Mouse (Mus musculus) limb, embryonic 12.5 days (tissue): Measurements from ENCODE around the gene Atp6v1a. TPM values are rescaled to one million over a fixed set of nuclear protein-coding genes. Genes with fewer than 3 reads are reported as not detected.

ENCODE experiments used
- ATAC-seq: fragments of 200-750 bp; cut with Nextera tagmentation; 2 replicates; pipeline ENCODE4 v1.8.0; 2017; ENCODE audit warnings: low read depth, moderate TSS enrichment; ENCODE audit not compliant: insufficient number of reproducible peaks, insufficient read depth, low FRiP score, low TSS enrichment
- H3K27ac ChIP-seq: fragments of 300-500 bp; sonication (generic); 2 replicates; pipeline ENCODE4 v1.5.1; 2016; ENCODE audit warnings: mild to moderate bottlenecking, moderate library complexity
- H3K27me3 ChIP-seq: fragments of 300-500 bp; sonication (generic); 2 replicates; pipeline ENCODE4 v1.6.1; 2016; ENCODE audit warnings: mild to moderate bottlenecking, moderate library complexity
- H3K36me3 ChIP-seq: fragments of 300-500 bp; sonication (generic); 2 replicates; pipeline ENCODE4 v1.6.1; 2016; ENCODE audit warnings: mild to moderate bottlenecking, moderate library complexity
- H3K4me1 ChIP-seq: fragments of 300-500 bp; sonication (generic); replicated peaks from 2 replicates; pipeline ENCODE4 v1.6.1; 2016
- H3K4me2 ChIP-seq: fragments of 300-500 bp; sonication (generic); 2 replicates; pipeline ENCODE4 v1.6.1; 2016; ENCODE audit warnings: mild to moderate bottlenecking, moderate library complexity
- H3K4me3 ChIP-seq: fragments of 300-500 bp; sonication (generic); replicated peaks from 2 replicates; pipeline ENCODE4 v1.5.1; 2016; ENCODE audit warnings: mild to moderate bottlenecking
- H3K9ac ChIP-seq: fragments of 300-500 bp; sonication (generic); replicated peaks from 2 replicates; pipeline ENCODE4 v1.6.1; 2016; ENCODE audit warnings: mild to moderate bottlenecking, moderate library complexity
- H3K9me3 ChIP-seq: fragments of 300-500 bp; sonication (generic); 2 replicates; pipeline ENCODE4 v1.6.1; 2016; ENCODE audit warnings: mild to moderate bottlenecking, moderate library complexity
- WGBS: fragments of 180-500 bp; shearing (Covaris S2); methylation state at CpG from one replicate; pipeline ENCODE4 v1.1.7; 2016; 5-methylcytosine and 5-hydroxymethylcytosine counted together
- polyA plus RNA-seq: library from polyadenylated mRNA; unstranded; fragments of >200 nt; fragmentation: Nextera tagmentation; extraction: Ambion mirVana; gene quantifications from 2 replicates; pipeline ENCODE4 v1.2.1, GENCODE M21; 2016

The Atp6v1a gene
- polyA plus RNA-seq, 1 experiment from 2014 or later = 34.2 TPM

GRCm38 (mm10) chr16:44119753-44120501, 19.6 kb downstream of the Atp6v1a start:
- Histone ChIP-seq H3K9ac (no peak overlapping the region), H3K27me3 (no peaks in the 10 kb centered on the region), H3K27ac (no peak overlapping the region), H3K9me3 (no peaks in the 10 kb centered on the region), H3K4me3 (no peak overlapping the region), H3K4me1 (no peaks in the 10 kb centered on the region), H3K4me2 (no peak overlapping the region), H3K36me3 (peaks cover 10% of the 10 kb centered on the region)
- 89% methylated on average over 7 of the region's 7 CpGs for WGBS
- no peak for ATAC-seq

DNA sequence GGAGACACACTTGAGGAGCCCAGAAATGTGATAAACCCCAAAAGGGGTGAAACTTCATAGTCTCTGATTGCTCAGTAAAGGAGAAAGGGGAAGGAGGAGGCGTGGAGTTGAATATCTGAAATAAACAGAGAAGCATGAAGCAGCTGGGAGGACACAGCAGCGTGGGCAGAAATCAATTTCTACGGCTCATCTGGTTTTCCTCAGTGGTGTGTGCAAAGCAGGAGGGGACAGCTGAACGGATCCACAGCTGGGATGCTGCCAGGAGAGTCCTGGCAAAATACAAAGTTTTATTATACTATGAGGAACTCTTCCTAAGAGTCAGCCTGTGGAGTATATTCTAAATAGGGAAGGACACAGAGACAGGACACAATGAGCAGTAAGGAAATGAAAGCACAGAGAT, 30.5 kb downstream of the Atp6v1a start:
- Histone ChIP-seq H3K4me3 (no peak overlapping the region), H3K9ac (no peak overlapping the region), H3K4me2 (no peak overlapping the region), H3K27me3 (no peaks in the 10 kb centered on the region), H3K36me3 (peaks cover 60% of the 10 kb centered on the region), H3K4me1 (no peaks in the 10 kb centered on the region), H3K27ac (no peak overlapping the region), H3K9me3 (no peaks in the 10 kb centered on the region)
- WGBS = 83% methylated on average over 4 of the region's 4 CpGs
- no peak for ATAC-seq

GRCm38 (mm10) chr16:44105211-44105610, 34.3 kb downstream of the Atp6v1a start:
- H3K27ac ChIP-seq = no peak overlapping the region
- 92% methylated on average over 2 of the region's 2 CpGs for WGBS

DNA sequence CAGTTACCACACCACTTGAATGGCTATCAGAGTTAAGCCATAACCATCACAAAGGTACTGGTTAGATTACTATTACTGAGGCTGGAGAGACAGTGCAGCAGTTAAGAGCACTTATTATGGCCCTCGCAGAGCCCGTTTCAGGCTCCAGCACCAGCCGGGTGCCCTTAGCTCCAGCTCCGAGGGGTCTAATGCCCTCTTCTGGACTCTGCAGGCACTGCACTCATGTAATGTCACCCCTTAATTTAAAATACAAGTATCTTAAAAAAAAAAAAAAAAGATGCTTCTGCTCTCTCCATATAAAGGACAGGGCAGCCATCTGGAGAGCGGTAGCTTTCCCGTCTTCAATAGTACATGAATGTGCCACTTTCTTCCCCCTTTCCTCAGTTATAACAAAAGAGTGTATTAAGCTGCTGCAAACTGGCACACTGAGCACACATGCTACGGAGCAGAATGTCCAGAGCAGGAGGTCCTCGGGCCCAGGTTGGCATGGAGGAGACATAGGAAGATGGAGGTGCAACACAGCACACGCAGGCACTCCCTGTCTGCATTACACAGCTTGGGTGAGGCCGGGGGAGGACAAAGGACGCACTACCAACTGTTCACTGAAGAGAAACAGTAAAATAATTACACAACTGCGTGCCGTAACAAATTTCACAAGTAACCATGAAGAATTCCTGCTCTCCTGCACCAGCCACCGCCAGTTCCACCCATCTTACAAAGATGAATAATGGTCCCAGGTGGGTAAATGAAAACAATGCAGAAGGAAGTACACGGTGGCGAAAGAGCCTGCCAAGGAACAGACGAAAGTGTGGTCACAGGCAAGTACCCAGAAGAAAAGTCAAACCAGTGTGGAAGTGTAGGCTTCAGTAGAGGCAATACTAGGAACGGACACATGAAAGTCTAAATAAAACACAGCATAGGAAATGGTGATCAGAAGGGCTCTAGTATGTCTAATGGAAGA, 35.4 kb downstream of the Atp6v1a start:
- Histone ChIP-seq H3K4me1 (no peaks in the 10 kb centered on the region), H3K27ac (no peak overlapping the region), H3K4me2 (no peak overlapping the region), H3K4me3 (no peak overlapping the region), H3K27me3 (no peaks in the 10 kb centered on the region), H3K9ac (no peak overlapping the region), H3K9me3 (no peaks in the 10 kb centered on the region), H3K36me3 (peaks cover 73% of the 10 kb centered on the region)
- 83% methylated on average over 18 of the region's 18 CpGs for WGBS
- no peak for ATAC-seq

More at GRCm38 (mm10) chr16:44105211-44105610, 34.3 kb downstream of the Atp6v1a start:
- no peaks in the 10 kb centered on the region for H3K27me3 ChIP-seq
- no peak overlapping the region for H3K4me2 ChIP-seq
- ATAC-seq = no peak
- no peak overlapping the region for H3K4me3 ChIP-seq
- H3K9me3 ChIP-seq = no peaks in the 10 kb centered on the region
- peaks cover 75% of the 10 kb centered on the region for H3K36me3 ChIP-seq
- no peaks in the 10 kb centered on the region for H3K4me1 ChIP-seq
- H3K9ac ChIP-seq = no peak overlapping the region

GRCm38 (mm10) chr16:44102925-44103324, 36.6 kb downstream of the Atp6v1a start:
- H3K4me3 ChIP-seq = no peak overlapping the region
- WGBS = 95% methylated on average over 2 of the region's 2 CpGs
- no peaks in the 10 kb centered on the region for H3K4me1 ChIP-seq
- no peak for ATAC-seq
- peaks cover 73% of the 10 kb centered on the region for H3K36me3 ChIP-seq
- no peak overlapping the region for H3K27ac ChIP-seq
- no peak overlapping the region for H3K9ac ChIP-seq
- H3K4me2 ChIP-seq = no peak overlapping the region
- no peaks in the 10 kb centered on the region for H3K27me3 ChIP-seq
- H3K9me3 ChIP-seq = no peaks in the 10 kb centered on the region

DNA sequence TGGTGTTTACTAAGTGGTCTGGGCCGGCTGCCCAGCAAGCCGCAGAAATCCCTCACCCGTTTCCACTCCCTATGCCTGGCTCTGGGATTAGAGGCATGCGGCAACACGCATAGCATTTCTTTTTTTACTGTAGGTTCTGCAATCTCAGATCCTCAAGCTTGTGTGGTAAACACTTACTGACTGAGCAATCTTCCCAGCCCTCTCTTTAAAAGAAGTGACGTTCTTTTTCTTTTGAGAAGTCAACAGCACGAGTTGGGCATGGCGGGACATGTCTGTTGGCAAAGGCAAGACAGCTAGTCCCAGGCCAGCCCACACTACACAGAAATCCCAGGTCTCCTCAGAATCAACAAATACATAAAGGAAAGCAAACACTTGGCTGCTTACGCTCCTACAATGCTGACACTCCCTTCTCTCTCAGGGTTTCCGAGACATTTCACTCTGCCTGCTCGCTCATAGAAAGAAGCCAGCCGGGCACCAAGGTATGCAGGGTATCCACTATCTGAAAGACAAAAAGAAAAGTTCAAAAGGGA, 38.3 kb downstream of the Atp6v1a start:
- H3K4me2 ChIP-seq = no peak overlapping the region
- peaks cover 72% of the 10 kb centered on the region for H3K36me3 ChIP-seq
- H3K27me3 ChIP-seq = no peaks in the 10 kb centered on the region
- no peak for ATAC-seq
- no peak overlapping the region for H3K27ac ChIP-seq
- H3K9ac ChIP-seq = no peak overlapping the region
- whole genome bisulfite sequencing = 91% methylated on average over 12 of the region's 12 CpGs
- H3K4me1 ChIP-seq = no peaks in the 10 kb centered on the region
- H3K9me3 ChIP-seq = no peaks in the 10 kb centered on the region
- no peak overlapping the region for H3K4me3 ChIP-seq

DNA sequence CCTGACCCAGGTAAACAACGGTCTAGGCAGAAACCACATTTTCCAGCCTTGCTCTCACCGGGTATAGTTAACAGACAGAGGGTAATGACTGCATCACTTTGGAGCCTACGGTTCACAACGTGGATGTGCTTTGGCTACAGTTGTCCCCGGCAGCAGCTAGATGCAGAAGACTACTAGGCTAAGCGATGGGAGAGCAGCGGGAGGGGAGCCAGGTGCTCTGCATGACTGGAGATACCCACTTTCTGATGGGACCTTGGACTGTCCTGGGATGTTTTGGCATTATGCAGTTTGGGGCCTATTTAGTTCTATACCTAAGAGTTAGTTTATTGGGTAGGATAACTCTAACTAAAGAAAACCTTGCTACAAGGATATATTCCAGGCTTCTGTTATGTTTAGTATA, 40.1 kb downstream of the Atp6v1a start:
- Histone ChIP-seq H3K4me2 (no peak overlapping the region), H3K9ac (no peak overlapping the region), H3K4me3 (no peak overlapping the region), H3K9me3 (no peaks in the 10 kb centered on the region), H3K36me3 (peaks cover 84% of the 10 kb centered on the region), H3K27ac (no peak overlapping the region), H3K27me3 (no peaks in the 10 kb centered on the region), H3K4me1 (no peaks in the 10 kb centered on the region)
- WGBS = 93% methylated on average over 7 of the region's 7 CpGs
- no peak for ATAC-seq

DNA sequence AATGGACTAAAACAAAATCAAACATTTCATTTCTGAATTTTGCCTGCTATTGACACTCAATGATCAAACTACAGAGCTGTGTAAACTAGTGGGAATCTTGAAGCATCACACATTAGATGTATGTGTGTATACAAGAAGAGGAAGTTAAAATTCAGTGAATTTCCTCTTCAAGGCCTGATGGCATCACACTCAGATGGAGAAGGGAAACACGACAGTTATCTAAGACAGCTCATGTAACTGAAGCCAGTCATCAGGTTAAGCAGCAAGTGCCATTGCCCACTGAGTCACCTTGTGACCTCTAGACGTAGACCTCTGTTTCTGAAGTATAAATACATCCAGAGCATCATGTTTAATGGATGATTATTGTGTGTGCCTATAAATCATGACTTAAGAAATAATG, 51.9 kb downstream of the Atp6v1a start:
- Histone ChIP-seq H3K27ac (no peak overlapping the region), H3K4me2 (no peak overlapping the region), H3K4me3 (no peak overlapping the region), H3K27me3 (no peaks in the 10 kb centered on the region), H3K4me1 (no peaks in the 10 kb centered on the region), H3K9ac (no peak overlapping the region), H3K36me3 (peaks cover 76% of the 10 kb centered on the region), H3K9me3 (no peaks in the 10 kb centered on the region)
- 77% methylated on average over 2 of the region's 2 CpGs for WGBS
- no peak for ATAC-seq

DNA sequence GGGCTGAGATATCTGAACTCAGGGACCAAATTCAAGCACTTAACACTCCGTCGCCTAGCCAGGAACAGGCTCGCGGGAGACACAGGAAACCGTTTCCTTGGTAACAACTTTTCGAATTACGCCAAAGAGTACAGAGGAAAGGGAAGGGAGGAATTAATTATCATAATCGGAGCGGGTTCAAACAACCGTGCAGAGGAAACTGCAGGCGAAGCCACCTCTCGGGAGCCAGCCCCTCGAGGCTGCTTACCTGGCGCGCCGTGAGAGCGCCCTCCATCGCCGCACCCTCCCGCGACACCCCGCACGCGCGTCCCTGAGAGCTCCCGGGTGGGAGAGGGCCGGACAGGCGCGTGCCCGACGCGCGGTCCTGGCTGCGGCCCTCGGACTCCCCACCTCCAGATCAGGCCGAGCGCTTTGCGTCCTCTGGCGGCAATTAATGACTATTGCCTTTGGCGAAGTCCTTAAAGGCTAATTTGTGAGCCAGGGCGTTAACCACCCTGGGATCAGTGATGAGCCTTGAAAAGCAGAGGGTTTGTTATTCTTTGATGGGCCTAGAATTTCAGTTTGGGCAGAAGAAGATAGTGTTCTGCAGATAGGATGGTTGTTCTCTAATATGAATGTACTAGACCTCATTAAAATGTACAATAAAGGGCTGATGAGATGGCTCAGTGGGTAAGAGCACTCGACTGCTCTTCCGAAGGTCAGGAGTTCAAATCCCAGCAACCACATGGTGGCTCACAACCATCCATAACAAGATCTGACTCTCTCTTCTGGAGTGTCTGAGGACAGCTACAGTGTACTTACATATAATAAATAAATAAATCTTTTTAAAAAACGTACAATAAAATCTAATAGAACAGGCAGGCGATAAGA, 76.2 kb downstream of the Atp6v1a start, which contains the start of gene Gramd1c:
Gene Gramd1c, minus strand, starts transcription at position 321 of the 870 bp plus-strand sequence.
- Histone ChIP-seq H3K4me3 (peak within 1 kb of the TSS; percentile 60), H3K27ac (peak within 1 kb of the TSS; percentile 59; the same call in 1 of the 2 replicates), H3K4me2 (peak within 1 kb of the TSS; percentile 62), H3K9ac (peak within 1 kb of the TSS; percentile 69), H3K27me3 (no peaks in the 10 kb centered on the region), H3K4me1 (0 out of 2 replicates have a peak, but pooled peaks cover 4% of the 10 kb centered on the region), H3K9me3 (no peaks in the 10 kb centered on the region), H3K36me3 (no peaks in the 10 kb centered on the region)
- ATAC-seq = peak; percentile 76
- 6% methylated on average over 45 of the region's 45 CpGs for WGBS

GRCm38 (mm10) chr16:44061341-44061740, 78.2 kb downstream of the Atp6v1a start:
- H3K4me3 ChIP-seq = no peak overlapping the region
- H3K36me3 ChIP-seq = no peaks in the 10 kb centered on the region
- no peak overlapping the region for H3K4me2 ChIP-seq
- 93% methylated on average over 15 of the region's 15 CpGs for WGBS
- no peaks in the 10 kb centered on the region for H3K27me3 ChIP-seq
- H3K4me1 ChIP-seq = 0 out of 2 replicates have a peak, but pooled peaks cover 6% of the 10 kb centered on the region
- no peak overlapping the region for H3K27ac ChIP-seq
- ATAC-seq = no peak
- H3K9me3 ChIP-seq = no peaks in the 10 kb centered on the region
- no peak overlapping the region for H3K9ac ChIP-seq
